Mouse (Mus musculus) heart, embryonic 14.5 days (tissue): ENCODE data around the gene Traf1. TPM values are rescaled to one million over a fixed set of nuclear protein-coding genes. Genes with fewer than 3 reads are reported as not detected.

Source experiments
- ATAC-seq: fragments of 200-750 bp; cut with Nextera tagmentation; 2 replicates; pipeline ENCODE4 v1.8.0; 2017; ENCODE audit warnings: low read depth, moderate TSS enrichment; ENCODE audit not compliant: insufficient number of reproducible peaks, insufficient read depth, low FRiP score
- H3K27ac ChIP-seq, 2 experiments: fragments of 200-500 bp in 1 of 2; fragments of 300-500 bp in 1 of 2; sonication (generic) in 1 of 2; replicated peaks in 1 of 2; 2 replicates each; pipeline ENCODE4 v1.5.1; 2012 to 2014; ENCODE audit warnings: low read depth in 2 of 2, low read length in 2 of 2, control low read depth in 1 of 2, mild to moderate bottlenecking in 1 of 2, mixed read lengths in 1 of 2; ENCODE audit not compliant: control insufficient read depth in 1 of 2, insufficient read depth in 1 of 2
- H3K27me3 ChIP-seq: fragments of 300-500 bp; sonication (generic); 2 replicates; pipeline ENCODE4 v1.6.1; 2014; ENCODE audit warnings: mild to moderate bottlenecking, low read length, control low read depth; ENCODE audit not compliant: control insufficient read depth, insufficient read depth
- H3K36me3 ChIP-seq: fragments of 300-500 bp; sonication (generic); 2 replicates; pipeline ENCODE4 v1.6.1; 2014; ENCODE audit warnings: mild to moderate bottlenecking, control low read depth, low read length, mixed read lengths; ENCODE audit not compliant: control insufficient read depth, insufficient read depth
- H3K4me1 ChIP-seq, 2 experiments: fragments of 200-500 bp in 1 of 2; fragments of 300-500 bp in 1 of 2; sonication (generic) in 1 of 2; 2 replicates each; pipeline ENCODE4 v1.6.1; 2012 to 2014; ENCODE audit warnings: low read length in 2 of 2, control low read depth in 1 of 2, mixed read lengths in 1 of 2; ENCODE audit not compliant: control insufficient read depth in 2 of 2, insufficient read depth in 2 of 2
- H3K4me2 ChIP-seq: fragments of 300-500 bp; sonication (generic); 2 replicates; pipeline ENCODE4 v1.6.1; 2014; ENCODE audit warnings: mild to moderate bottlenecking, low read length
- H3K4me3 ChIP-seq, 2 experiments: fragments of 200-500 bp in 1 of 2; fragments of 300-500 bp in 1 of 2; sonication (generic) in 1 of 2; 2 replicates each; pipeline ENCODE4 v1.5.1; 2012 to 2014; ENCODE audit warnings: low read length in 2 of 2, mild to moderate bottlenecking in 2 of 2, control low read depth in 1 of 2, low read depth in 1 of 2, moderate library complexity in 1 of 2; ENCODE audit not compliant: control insufficient read depth in 1 of 2, insufficient read depth in 1 of 2
- H3K9ac ChIP-seq: fragments of 300-500 bp; sonication (generic); 2 replicates; pipeline ENCODE4 v1.6.1; 2014; ENCODE audit warnings: mild to moderate bottlenecking, low read length
- H3K9me3 ChIP-seq: fragments of 300-500 bp; sonication (generic); 2 replicates; pipeline ENCODE4 v1.6.1; 2016; ENCODE audit warnings: low read length, control low read depth; ENCODE audit not compliant: control insufficient read depth
- WGBS: fragments of 180-500 bp; shearing (Covaris S2); extraction: QIAGEN DNeasy Blood & Tissue Kit; methylation state at CpG from one replicate; pipeline ENCODE4 v1.1.7; 2014; 5-methylcytosine and 5-hydroxymethylcytosine counted together
- polyA plus RNA-seq: library from polyadenylated mRNA; unstranded; fragments of >200 nt; fragmentation: Nextera tagmentation; extraction: Ambion mirVana; gene quantifications from 2 replicates; pipeline ENCODE4 v1.2.1, GENCODE M21; 2014

Gene Traf1
- polyA plus RNA-seq, 1 experiment from 2014 or later, result 2.0 TPM

DNA sequence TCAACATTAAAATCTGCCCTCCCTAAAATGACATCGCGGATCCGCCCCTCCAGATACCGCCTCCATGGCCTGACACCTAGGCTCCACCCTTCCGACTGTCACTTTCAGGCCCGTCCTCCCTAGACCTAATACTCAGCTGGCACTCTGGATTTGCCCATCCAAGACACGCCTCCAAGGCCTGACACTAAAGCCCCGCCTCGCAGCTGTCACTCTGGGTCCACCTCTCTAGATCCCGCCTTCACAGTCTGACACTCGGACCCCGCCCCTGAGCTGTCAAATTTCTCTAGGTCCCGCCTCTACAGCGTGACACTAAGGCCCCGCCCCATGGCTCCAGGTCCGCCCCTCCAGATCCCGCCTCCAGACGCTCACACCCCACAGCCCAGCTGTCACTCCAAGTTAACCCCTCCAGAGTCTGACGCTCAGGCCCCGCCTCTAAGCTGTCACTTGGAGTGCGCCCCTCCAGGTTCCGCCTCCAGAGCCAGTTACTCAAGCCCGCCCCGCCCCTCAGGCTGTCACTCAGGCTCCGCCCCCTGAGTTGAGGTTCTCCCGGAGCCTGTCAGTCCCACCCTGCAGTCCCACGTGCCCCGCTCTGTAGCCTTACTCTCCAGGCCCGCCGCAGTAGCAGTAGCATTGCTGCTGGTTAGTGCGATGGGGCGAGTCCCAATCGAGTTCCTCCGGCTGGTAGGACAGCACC lies 56.6 kb downstream of the Traf1 start:
- Histone ChIP-seq H3K27me3 (no peaks in the 10 kb centered on the region), H3K4me1 (peaks cover 13 to 14% of the 10 kb centered on the region in 2 experiments), H3K27ac (peak overlapping the region; percentile 20 to 63; a peak in 2 of 4 replicates), H3K4me3 (peak overlapping the region; percentile 26 to 33), H3K9ac (peak overlapping the region; percentile 51; the same call in 1 of the 2 replicates), H3K36me3 (no peaks in the 10 kb centered on the region), H3K4me2 (peak overlapping the region; percentile 75), H3K9me3 (no peaks in the 10 kb centered on the region)
- ATAC-seq, result peak; percentile 98
- WGBS, result 1% methylated on average over 34 of the region's 34 CpGs

- peak overlapping the region; percentile 75; the same call in 1 of the 2 replicates for H3K4me2 ChIP-seq
- H3K4me1 ChIP-seq, result peaks cover 13 to 14% of the 10 kb centered on the region in 2 experiments
- 57% methylated on average over 4 of the region's 4 CpGs for WGBS
- H3K9me3 ChIP-seq, result no peaks in the 10 kb centered on the region
- H3K9ac ChIP-seq, result no peak overlapping the region
- H3K4me3 ChIP-seq, result no peak overlapping the region
- no peak for ATAC-seq
- H3K27me3 ChIP-seq, result no peaks in the 10 kb centered on the region
- H3K36me3 ChIP-seq, result no peaks in the 10 kb centered on the region
- peak overlapping the region in 1 of 2 experiments; percentile 63; a peak in 1 of 4 replicates for H3K27ac ChIP-seq
Measured at GRCm38 (mm10) chr2:34903652-34904405, 57.7 kb downstream of the Traf1 start.

- 77% methylated on average over 7 of the region's 7 CpGs for WGBS
- no peak for ATAC-seq
- Histone ChIP-seq H3K27ac (no peak overlapping the region), H3K9ac (no peak overlapping the region), H3K4me3 (no peak overlapping the region), H3K4me1 (peaks cover 13 to 14% of the 10 kb centered on the region in 2 experiments), H3K27me3 (no peaks in the 10 kb centered on the region), H3K9me3 (no peaks in the 10 kb centered on the region), H3K36me3 (no peaks in the 10 kb centered on the region), H3K4me2 (no peak overlapping the region)
Measured at GRCm38 (mm10) chr2:34903191-34903590, 58.4 kb downstream of the Traf1 start.

DNA sequence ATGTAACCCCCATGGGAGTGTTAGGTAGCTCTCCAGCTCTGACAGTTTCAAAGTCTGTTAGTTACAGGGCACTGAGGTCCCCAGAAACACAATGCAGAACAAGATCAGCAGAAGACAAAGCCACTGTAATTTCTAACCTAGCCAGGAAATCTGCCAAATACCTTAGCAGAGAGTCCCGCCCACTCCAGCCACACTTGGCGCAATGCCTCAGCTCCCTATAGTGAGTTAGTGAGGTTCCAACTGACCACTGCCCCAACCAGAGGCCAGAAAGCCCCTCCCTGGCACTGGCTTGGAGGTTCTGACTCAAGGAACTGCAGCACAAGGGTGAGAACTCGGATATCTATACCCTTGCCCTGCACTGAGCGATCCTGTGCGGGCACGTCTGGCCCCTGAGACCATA lies 58.8 kb downstream of the Traf1 start:
- H3K4me2 ChIP-seq, result no peak overlapping the region
- no peak overlapping the region for H3K27ac ChIP-seq
- no peaks in the 10 kb centered on the region for H3K27me3 ChIP-seq
- no peak overlapping the region for H3K9ac ChIP-seq
- no peak for ATAC-seq
- no peaks in the 10 kb centered on the region for H3K36me3 ChIP-seq
- H3K4me3 ChIP-seq, result no peak overlapping the region
- WGBS, result 83% methylated on average over 6 of the region's 6 CpGs
- no peaks in the 10 kb centered on the region for H3K9me3 ChIP-seq
- H3K4me1 ChIP-seq, result peaks cover 13 to 14% of the 10 kb centered on the region in 2 experiments

DNA sequence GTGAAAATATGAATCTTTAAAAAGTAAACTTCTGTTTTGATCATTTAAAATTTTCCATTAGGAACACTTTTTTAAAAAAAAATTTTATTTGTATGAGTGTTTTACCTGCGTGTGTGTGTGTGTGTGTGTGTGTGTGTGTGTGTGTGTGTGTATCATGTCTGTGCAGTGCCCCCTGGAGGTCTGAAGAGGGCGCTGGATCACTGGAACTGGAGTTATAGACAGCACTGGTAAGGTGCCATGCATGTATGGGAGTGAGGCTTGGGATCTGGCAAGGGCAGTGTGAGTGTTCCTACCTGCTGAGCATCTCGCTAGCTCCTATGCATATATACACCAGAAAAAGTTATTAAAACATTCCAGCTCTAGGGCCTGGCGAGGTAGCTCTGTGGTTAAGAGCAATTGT lies 59.8 kb downstream of the Traf1 start:
- WGBS, result 74% methylated on average over 4 of the region's 4 CpGs
- no peak for ATAC-seq
- Histone ChIP-seq H3K27ac (no peak overlapping the region), H3K4me1 (peaks cover 13 to 14% of the 10 kb centered on the region in 2 experiments), H3K27me3 (no peaks in the 10 kb centered on the region), H3K4me2 (no peak overlapping the region), H3K9me3 (no peaks in the 10 kb centered on the region), H3K4me3 (no peak overlapping the region), H3K9ac (no peak overlapping the region), H3K36me3 (no peaks in the 10 kb centered on the region; the same call in 1 of the 2 replicates)

- H3K9ac ChIP-seq, result no peak overlapping the region
- no peaks in the 10 kb centered on the region; the same call in 1 of the 2 replicates for H3K36me3 ChIP-seq
- no peak overlapping the region for H3K27ac ChIP-seq
- no peaks in the 10 kb centered on the region for H3K27me3 ChIP-seq
- no peak for ATAC-seq
- H3K9me3 ChIP-seq, result no peaks in the 10 kb centered on the region
- no peak overlapping the region for H3K4me3 ChIP-seq
- WGBS, result 85% methylated on average over 1 of the region's 1 CpGs
- no peak overlapping the region for H3K4me2 ChIP-seq
- peaks cover 11 to 13% of the 10 kb centered on the region in 2 experiments for H3K4me1 ChIP-seq
Measured at GRCm38 (mm10) chr2:34900412-34900811, 61.2 kb downstream of the Traf1 start.

GRCm38 (mm10) chr2:34899682-34900081 lies 61.9 kb downstream of the Traf1 start:
- Histone ChIP-seq H3K27ac (no peak overlapping the region), H3K9me3 (no peaks in the 10 kb centered on the region), H3K9ac (no peak overlapping the region), H3K4me1 (peaks cover 9 to 11% of the 10 kb centered on the region in 2 experiments; a peak in 3 of 4 replicates), H3K36me3 (no peaks in the 10 kb centered on the region; the same call in 1 of the 2 replicates), H3K4me2 (no peak overlapping the region), H3K4me3 (no peak overlapping the region), H3K27me3 (no peaks in the 10 kb centered on the region)
- WGBS, result 76% methylated on average over 11 of the region's 11 CpGs
- ATAC-seq, result no peak
